Mouse (Mus musculus): ENCODE measurements around the gene Apol7c. TPM values are rescaled to one million over a fixed set of nuclear protein-coding genes. Genes with fewer than 3 reads are reported as not detected.
"Not testable (repeated sequence)": the region's sequence is repeated elsewhere in the genome, so short reads cannot be mapped to it uniquely, and the experiment has no call there.

Apol7c gene
- polyA plus RNA-seq, 1 experiment from 2014 or later: not detected

DNA sequence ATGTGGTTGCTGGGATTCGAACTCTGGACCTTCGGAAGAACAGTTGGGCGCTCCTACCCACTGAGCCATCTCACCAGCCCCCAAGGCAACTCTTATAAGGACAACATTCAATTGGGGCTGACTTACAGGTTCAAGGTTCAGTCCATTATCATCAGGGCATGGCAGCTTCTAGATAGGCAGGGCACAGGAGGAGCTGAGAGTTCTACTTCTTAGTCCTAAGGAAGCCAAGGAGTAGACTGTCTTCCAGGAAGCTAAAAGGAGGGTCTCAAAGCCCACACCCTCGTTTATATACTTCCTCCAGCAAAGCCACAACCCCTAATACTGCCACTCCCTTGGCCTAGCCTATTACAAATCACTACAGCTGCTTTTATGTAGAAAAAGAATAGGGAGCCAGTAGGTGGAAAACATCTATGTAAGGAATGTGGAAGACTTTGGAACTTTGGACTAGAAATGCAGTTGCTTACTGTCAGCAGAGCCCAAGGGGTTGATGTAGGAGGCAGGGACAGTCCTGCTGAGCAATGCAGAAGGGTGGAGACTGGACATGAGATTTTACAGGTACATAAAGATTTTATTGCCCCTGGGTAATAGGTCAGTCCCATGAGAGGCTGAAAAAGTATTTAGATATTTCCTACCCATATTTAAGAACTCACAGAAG, 50.8 kb downstream of the Apol7c start:
- 66% methylated on average over 4 of the region's 4 CpGs for WGBS
- Histone ChIP-seq H3K27me3 (replicated peaks) (no peaks in the 10 kb centered on the region), H3K9ac (no peak overlapping the region), H3K9me3 (replicated peaks) (no peaks in the 10 kb centered on the region), H3K36me3 (no peaks in the 10 kb centered on the region), H3K27ac (ENCODE audit: poor library complexity, severe bottlenecking) (no peak overlapping the region), H3K4me1 (replicated peaks) (no peaks in the 10 kb centered on the region), H3K4me3 (no peak overlapping the region), H3K4me2 (no peak overlapping the region)
- no peak for ATAC-seq (ENCODE audit: insufficient number of reproducible peaks, low FRiP score)

DNA sequence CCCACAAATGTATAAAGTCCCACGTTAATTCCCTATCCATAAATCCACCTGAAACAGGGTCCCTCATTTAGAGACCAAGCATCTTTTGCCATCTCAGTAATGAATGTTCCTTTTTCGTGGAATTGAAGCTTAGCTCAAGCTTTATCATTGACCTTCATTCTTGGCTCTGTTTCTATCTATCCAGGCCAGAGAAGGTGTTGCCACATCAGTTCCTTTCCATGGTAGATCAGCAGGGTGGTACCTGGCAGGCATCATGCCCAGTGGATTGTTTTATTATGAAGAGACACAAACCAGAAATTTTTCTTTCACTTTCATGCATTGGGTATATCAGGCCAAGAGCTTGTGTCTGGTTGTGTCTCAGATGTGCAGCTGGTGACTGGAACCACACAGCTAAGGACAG, 56.4 kb downstream of the Apol7c start, which contains the start of gene Apol10a:
TSS of gene Apol10a (plus strand) at position 355 of the 400 bp plus-strand sequence.
- H3K27ac ChIP-seq (ENCODE audit: poor library complexity, severe bottlenecking); H3K4me2 ChIP-seq; ATAC-seq (ENCODE audit: insufficient number of reproducible peaks, low FRiP score); H3K4me1 ChIP-seq (replicated peaks); H3K9me3 ChIP-seq (replicated peaks); H3K36me3 ChIP-seq; H3K9ac ChIP-seq; H3K27me3 ChIP-seq (replicated peaks); H3K4me3 ChIP-seq: not testable (repeated sequence)
- 62% methylated on average over 2 of the region's 2 CpGs for WGBS

Other genes with a start within 250 kb of the Apol7c start
- gene Rbfox2, start 226.3 kb downstream of the Apol7c start, polyA plus RNA-seq (2016; fragmentation: Nextera tagmentation; extraction: Ambion mirVana): 87.6 and 97.4 TPM in 2 replicates
- gene Apol7a, start 134.2 kb downstream of the Apol7c start, polyA plus RNA-seq (2016; fragmentation: Nextera tagmentation; extraction: Ambion mirVana): 0.19 TPM in 1 of 2 replicates, not detected in the other
- gene Apol9a, start 122.2 kb downstream of the Apol7c start, polyA plus RNA-seq (2016; fragmentation: Nextera tagmentation; extraction: Ambion mirVana): 0.74 and 0.76 TPM in 2 replicates
- not detected in 2 replicates for gene Apol7b, start 85.8 kb downstream of the Apol7c start, polyA plus RNA-seq (2016; fragmentation: Nextera tagmentation; extraction: Ambion mirVana)
- not detected in 2 replicates for gene Apol10a, start 56.3 kb downstream of the Apol7c start, polyA plus RNA-seq (2016; fragmentation: Nextera tagmentation; extraction: Ambion mirVana)
- gene Apol11a, start 25.0 kb downstream of the Apol7c start, polyA plus RNA-seq (2016; fragmentation: Nextera tagmentation; extraction: Ambion mirVana): not detected in 2 replicates
- gene 1700025B11Rik, start 28.6 kb upstream of the Apol7c start, polyA plus RNA-seq (2016; fragmentation: Nextera tagmentation; extraction: Ambion mirVana): not detected in 2 replicates
- not detected in 2 replicates for gene Apol10b, start 62.8 kb upstream of the Apol7c start, polyA plus RNA-seq (2016; fragmentation: Nextera tagmentation; extraction: Ambion mirVana)
- gene Gm36245, start 65.9 kb upstream of the Apol7c start, polyA plus RNA-seq (2016; fragmentation: Nextera tagmentation; extraction: Ambion mirVana): not detected in 2 replicates
- gene Apol11b, start 110.0 kb upstream of the Apol7c start, polyA plus RNA-seq (2016; fragmentation: Nextera tagmentation; extraction: Ambion mirVana): 0.09 TPM in 1 of 2 replicates, not detected in the other
- gene Apol7e, start 165.5 kb upstream of the Apol7c start, polyA plus RNA-seq (2016; fragmentation: Nextera tagmentation; extraction: Ambion mirVana): not detected in 2 replicates
- gene Apol9b, start 195.7 kb upstream of the Apol7c start, polyA plus RNA-seq (2016; fragmentation: Nextera tagmentation; extraction: Ambion mirVana): 0.20 and 0.22 TPM in 2 replicates
- 0.65 and 0.74 TPM in 2 replicates for gene Apol8, start 223.7 kb upstream of the Apol7c start, polyA plus RNA-seq (2016; fragmentation: Nextera tagmentation; extraction: Ambion mirVana)

Measured in heart, embryonic 12.5 days (tissue).